Mouse (Mus musculus) neural tube, embryonic 10.5 days (tissue): ENCODE results near the gene Elovl6.

ENCODE experiments used
- DNase-seq: peaks from one replicate; pipeline ENCODE4 v3.0.0-alpha.2; 2017; ENCODE audit warnings: low spot score; ENCODE audit errors: extremely low spot score

Gene Elovl6

DNA sequence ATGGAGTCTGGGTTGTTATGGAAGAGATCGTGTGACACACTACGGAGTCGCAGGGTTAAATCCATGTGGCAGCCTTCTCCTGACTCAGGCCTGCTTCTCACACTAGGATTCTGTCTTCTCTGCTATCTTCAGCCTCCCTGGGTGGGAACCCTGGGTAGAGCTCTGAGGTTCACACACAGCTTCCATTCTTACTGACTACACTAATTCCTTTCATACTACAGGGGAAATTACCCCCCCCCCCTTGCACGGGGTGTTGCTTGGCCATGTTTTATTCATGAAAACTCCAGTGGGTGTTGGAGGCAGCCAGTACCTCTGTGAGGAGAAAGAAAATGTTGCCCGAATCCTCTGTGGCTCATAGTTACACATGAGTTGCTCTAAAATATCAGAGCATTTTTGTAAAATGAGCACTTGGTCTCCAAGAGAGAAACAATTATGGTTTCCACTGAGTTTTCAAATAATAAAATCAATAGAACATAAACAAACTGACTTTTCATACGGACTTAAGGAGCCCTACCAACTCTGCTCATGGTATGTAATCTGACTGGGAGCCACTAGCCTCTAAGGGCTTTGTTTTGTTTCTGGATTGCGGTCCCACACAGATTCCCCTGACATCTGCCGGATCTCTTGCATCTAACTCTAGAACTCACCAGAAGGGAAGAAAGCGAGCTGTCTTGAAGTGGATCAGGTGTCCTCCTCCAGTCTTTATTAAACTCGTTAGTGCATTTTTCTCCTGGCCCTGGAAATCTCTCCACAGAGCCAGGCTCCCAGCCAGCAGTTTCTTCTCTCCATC, 108.3 kb downstream of the Elovl6 start:
- DNase-seq: no peak

DNA sequence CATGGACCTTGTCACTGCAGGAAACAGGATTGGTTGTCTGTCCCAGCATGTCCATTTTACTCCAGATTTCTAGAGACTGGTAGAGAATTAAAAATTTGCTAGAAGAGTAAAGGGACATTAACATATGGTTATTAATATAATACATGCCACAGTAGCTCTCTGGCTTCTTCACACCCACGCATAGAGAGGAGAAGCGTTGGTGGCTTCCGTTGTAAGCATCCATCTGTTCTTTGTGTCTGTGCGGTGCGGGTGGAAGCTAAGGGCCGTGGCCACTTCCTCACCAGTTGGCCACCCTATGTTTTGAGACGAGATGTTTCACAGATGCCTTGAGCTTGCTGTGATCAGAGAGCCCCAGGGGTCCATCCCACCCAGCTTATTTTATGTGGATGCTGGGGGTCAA, 109.5 kb downstream of the Elovl6 start:
- no peak for DNase-seq

DNA sequence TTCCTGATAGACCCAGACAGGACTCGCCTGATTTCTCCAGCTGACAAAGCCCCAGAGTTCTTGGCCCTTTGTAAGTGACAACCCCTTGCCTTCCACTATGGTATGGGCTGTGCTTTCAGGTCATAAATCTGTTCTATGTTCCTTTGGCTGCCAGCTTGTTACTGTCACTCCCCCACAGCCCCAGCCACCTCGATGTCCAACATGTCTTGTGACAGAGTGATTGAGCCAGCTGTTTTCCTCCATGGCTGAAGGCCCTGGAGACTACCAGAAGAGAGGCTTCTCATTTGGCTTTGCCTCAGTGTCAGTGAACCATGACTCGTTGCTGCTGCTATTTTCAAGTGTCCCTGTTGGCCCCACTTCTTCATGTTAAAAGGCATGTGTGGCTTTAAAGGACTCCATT, 113.3 kb downstream of the Elovl6 start:
- DNase-seq: no peak

DNA sequence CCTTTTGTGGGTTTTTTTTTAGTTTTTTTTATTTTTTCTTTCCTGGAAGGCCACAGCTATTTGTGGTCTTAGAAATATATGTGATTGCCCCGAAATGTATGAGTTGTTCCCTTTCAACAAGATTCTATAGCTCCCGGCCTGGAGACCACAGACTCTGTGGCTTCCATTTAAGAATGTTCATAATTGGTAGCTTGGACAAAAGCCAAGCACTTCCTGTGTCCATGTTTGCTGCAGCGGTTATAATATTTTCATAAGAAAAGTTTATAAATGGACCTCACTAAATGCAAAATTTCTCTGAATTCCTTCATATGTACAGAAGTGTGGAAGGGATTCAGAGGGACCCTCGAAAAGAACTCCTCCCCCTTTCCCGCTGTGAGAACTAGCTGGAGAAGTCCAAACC, 114.6 kb downstream of the Elovl6 start:
- DNase-seq: no peak

DNA sequence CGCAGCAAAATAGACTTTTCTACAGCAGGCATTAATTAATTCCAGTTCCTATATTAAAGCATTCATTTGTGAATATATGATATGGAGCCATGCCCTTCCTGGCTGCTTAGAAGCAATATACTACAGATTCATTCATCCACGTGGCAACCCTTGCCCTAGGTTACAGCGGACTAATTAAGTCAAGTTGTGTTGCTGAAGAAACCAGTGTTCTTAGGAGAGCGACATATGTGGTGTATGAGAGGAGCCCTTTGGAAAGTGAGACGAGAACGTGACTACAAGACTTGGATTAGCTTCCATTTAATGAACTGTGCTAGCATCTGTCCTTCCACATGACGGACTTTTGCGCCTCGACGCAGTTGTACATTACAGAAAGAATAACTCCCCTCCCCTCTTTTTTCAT, 115.2 kb downstream of the Elovl6 start:
- DNase-seq: no peak

DNA sequence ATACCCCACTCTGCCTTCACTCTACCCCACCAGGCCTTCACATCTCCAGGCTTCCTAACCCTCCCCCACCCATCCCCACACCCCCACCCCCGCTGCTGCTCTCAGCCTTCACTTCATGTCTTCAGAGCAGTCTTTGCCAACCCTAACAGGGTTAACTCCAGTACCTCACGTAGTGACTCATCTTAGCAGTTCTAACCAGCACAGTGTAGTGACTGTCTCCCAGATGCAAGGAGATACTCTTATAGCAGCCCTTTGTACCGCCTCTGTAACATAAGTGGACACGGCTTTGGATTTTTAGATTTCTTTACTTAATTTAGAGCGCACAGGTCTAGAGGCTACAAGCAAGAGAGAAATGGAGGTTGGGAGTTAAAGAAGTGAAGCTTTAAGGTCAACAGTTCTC, 116.4 kb downstream of the Elovl6 start:
- DNase-seq: no peak

DNA sequence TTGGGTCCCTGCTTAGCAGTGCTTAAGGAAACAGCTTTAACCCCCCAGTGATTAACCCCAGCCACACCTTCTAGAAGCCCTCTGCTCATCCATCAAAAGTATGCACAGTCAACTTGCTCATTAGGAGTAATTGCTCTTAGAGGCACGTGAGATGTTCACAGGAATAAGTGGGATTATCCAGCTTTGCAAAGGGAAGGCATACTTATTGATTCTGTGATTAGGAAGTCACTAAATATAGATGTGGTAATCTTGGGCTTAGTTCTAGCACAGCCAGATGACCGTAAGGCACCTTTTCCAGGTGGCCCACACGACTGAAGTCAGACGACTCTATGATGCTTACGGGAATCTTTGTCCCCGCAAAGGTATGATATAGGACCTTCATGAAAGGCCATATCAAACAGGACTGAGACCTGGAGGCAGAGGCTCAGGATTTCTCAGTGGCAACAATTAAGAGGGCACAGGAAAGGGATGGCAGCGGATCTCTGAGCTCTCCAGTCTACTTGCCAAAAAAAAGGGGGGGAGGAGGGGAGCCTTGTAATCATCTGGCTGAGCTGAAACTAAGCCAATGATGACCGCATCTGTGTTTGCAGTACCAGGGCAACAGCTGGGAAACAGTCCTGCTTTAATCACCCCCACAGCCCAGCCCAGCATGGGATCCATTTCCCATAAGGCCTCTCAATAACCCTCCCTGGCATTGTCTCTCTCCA, 117.6 kb downstream of the Elovl6 start:
- DNase-seq: no peak

DNA sequence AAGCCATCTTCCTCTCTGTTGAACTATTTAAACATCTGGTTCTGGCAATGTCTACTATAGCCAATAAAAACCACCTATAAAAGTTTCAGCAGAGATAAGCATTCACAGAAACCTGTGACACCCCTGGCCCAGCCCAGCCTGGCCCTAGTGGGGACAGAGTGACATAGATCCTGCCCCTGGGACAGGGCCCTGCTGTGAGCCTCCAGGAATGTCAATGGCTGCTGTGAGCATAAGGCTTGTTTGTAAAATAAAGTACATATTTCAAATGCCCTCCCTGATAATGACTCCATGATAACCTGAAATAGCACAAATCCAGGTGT, 118.1 kb downstream of the Elovl6 start:
- no peak for DNase-seq

DNA sequence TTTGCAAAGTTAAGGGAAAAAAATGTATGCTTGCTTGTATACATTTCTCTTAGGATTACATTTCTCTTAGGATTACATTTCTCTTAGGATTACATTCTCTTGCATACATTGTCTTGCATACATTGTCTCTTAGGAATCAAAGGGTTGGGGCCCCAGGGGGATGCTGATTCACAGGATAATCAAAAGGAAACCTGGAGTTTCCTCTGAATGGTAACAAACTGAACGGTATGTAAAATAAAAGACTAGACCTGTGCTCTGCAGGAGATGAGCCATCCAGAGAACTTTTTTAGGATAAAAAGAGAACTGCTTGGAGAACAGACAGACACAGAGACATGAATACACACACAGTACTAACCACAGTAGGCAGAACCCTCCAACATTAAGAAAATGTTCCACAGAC, 118.8 kb downstream of the Elovl6 start:
- no peak for DNase-seq

DNA sequence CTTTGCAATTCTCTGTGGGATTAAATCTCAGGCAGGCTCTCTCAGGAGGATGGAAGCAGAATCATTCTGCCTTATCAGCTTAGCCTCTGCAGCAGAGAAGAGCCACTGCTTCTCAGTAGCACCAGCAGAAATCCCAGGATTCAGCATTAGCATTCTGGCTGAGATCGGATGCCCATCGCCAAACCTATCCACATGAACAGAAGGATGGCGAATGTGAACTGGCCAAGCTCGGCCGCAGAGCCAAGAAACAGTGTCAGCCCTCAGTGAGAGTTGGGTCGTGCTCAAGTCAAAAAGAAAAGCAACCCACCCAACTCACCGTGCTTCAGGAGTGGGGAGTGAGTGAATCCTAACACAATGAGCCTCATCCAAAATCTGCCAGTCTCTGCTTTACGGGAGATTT, 119.6 kb downstream of the Elovl6 start:
- DNase-seq: no peak

DNA sequence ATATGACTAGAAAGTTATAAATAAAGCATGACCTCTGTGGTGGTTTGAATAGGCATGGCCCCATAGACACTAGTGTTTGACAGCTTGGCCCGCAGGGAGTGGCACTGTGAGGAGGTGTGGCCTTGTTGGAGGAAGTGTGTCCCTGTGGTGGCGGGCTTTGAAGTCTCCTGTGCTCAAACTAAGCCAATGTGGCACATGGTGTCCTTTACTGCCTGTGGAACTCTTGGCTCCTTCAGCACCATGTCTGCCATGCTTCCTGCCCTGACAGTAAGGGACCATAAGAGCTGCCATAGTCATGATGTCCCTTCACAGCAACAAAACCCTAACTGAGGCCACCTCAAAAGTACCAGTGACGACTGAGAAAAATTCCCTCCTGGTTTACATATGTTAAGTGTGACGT, 120.3 kb downstream of the Elovl6 start:
- DNase-seq: no peak

DNA sequence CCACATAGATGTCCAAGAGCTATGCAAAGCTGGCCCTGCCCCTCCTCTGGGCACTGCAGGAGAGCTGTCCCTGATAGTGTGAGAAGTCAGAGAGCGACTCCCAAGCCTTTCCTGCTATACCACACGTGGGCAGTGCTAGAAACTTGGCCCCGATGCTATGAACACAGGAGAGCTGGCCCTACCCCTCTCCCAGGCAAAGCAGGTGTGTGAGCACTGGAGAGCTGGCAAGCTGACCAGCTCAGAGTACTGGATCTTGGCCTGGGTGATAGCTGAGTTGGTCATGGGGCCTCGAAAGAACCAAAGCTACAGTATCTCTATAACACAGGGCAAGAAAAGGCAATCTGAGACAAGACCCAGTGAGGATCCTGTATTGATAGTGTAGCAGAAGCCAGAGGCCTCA, 124.4 kb downstream of the Elovl6 start:
- no peak for DNase-seq

DNA sequence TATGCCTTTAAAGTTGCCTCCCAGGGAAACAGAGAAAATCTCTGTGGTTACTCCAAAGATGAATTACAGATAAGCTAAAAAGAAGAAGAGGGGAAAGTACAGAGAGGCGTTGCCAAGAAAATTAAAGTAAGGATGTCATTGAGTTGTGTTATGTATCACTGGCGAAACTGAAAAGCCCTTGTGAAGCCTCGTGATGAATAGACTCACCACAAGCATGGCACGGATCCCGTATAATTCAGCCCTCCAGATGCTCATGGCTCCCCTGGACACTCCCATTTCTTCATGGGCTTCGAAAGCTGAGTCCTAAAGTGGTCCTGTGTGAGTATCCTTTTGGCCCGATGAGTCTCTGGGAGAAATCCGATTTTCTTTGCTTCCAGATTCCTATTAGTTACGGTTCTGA, 125.1 kb downstream of the Elovl6 start:
- DNase-seq: no peak

DNA sequence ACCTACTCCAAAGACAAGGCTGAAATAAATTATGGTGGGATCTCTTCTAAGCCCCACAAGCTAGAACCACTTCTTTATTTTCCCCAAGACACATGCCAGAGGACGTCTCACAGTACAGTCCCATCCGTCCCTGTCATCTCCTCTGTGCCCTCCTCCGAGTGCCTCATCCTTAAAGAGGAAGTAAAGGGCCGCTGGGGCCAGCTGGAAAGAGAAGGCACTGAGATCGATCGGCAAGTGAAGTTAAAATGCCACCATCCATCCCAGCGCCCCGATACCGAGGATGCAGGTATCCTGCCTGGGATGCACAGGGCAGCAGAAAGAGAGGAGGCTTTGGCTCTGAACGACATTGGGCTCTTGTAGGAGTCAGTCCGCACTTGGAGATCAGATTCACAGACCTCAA, 125.6 kb downstream of the Elovl6 start:
- DNase-seq: no peak

DNA sequence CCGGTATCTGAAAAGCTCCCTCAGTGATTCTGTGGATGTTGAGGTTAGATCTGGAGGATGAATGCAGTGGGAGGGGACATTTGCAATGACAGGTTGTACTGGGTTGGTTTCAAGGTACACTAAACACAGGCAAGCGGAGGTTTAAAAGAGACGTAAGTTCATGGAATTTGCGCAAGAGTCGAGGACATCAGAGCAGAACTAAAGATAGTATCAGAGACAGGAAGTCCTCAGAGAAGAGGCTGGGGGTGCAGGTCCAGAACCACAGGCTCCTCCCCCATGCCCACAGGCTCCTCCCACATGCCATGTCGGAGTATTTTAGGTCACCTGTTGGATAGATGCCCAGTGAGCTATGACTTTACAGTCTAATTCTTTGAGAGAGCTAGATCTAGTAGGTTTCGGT, 126.6 kb downstream of the Elovl6 start:
- DNase-seq: no peak

DNA sequence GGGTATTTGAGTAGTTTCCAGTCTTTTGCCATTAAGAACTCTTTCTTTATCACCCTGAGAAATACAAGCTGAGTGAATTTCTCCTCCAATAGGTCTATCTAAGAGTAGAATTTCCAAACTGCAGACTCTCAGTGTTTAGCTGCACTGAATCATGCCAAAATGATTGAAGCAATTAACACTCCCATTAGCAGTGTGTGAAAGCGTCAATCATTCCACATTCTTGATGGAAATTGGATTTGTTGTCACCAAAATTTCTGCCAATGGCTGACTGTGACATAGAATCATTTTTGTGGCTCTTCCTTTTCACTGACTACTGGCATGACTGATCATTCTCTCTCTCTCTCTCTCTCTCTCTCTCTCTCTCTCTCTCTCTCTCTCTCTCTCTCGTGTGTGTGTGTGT, 131.8 kb downstream of the Elovl6 start:
- DNase-seq: no peak

DNA sequence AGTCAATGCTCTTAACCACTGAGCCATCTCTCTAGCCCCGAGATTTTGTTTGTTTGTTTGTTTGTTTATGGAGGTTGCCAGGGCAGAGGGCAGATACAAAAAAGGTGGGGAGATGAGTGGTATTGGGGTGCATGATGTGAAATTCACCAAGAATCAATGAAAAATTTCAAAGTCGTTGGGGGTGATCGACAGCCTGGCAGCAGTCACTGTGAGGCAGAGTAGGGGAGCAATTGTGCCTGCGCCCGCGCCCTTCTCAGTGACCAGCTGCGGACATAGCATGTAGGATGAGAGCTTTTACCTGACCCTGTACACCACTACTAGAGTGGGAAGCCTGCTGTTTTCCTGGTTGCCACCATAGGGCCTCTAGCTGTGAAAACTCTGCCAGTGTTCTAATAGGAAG, 143.8 kb downstream of the Elovl6 start:
- no peak for DNase-seq

DNA sequence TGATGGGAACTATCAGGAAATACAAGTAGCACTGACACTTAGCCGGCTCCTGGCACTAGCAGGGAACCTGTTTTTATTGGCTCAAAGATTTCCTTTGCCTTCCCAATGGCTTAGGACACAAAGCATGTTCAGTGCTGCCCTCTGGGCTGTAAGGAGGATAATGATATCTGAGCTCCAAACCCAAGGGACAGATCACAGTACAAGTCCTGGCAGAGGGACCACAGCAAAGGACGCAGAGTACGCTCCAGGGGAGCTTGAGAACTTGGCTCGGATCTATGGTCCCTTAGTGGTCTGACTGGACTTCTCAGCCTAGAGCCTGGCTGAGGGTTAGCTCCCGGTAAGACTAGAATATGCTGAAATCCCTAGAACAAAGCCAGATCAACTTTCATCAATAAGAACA, 148.1 kb downstream of the Elovl6 start:
- DNase-seq: no peak

DNA sequence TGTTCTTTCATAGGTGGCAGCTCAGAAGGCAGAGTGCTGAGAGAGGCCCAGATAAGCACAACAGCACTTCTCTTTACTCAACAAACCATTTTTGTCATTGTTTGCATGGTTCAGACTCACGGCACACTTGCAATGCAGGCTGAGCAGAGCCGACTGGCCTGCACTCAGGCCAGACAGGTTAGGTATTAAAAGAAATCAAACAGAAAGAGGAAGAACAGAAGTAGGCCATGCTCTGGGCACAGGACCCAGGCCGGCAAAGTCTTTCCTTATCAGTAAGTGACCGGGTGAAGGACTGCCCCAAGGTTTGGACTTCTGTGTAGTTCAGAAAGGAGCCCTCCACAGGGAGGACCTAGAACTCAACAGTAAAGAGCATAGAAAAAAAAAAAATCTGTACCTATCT, 149.7 kb downstream of the Elovl6 start:
- DNase-seq: no peak

DNA sequence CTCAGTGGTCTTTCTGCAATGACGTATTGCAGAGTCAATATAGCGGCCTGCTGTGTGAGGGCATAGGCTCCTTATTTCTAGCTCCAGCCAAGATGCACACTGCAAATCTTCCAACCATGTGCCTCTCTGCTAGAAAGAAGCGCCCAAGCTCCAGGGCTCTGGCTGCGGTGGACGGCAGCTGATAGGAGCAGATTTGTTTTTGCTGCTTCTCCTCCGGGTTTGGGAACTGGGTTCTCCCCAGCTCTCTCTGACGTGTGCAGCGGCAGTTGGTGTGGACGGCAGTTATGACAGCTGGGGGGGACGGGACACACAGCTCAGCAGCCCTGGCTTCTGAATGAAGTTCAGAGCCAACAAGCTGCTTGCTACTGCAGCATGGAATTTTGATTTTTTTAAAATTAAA, 150.2 kb downstream of the Elovl6 start:
- DNase-seq: no peak

DNA sequence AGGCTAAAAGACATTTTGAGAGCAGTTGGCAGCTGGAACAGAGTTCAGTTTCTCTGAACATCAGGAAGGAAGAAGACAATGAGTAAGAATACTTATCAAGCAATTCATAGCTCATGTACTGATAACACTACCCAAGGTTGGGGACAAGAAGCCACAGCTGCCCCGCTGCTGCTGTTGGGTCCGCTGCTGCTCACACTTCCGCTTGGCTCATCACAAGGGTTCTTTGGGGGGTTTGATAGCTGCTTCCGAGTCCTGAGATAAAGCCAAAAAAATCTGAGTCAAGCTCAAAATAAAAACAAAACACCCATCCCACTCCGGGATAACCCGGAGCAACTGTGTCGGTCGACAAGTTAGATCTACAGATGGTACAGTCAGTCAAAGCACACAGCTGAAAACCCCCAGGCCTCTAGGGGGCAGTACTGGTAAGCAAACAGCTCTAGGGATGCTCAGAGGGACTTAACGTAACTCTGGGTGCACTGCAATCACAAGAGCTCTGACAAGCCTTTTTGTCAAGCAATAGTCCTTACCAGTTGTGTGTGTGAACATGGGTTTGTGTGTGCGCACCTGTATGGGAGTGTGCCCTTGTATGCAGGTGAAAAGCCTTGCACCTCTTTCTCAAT, 151.0 kb downstream of the Elovl6 start:
- no peak for DNase-seq

DNA sequence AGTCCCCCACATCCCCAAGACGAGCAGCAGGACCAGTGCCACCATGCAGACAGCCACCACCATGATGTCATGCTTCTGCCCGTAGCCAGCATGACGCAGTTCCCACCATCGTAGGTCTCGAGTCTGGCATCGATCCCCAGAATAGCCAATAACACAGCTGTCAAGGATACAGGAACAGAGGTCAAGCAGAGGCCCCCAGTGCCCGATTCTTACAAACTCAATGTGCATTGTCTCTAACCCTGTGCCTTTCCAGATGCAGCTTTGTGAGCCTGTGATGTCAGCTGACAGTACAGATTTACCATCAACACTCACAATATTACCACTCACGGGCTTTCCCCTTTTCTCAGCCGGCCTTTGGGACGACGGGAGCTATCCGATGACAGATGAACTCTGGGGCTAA, 154.0 kb downstream of the Elovl6 start:
- DNase-seq: no peak
